Mouse (Mus musculus): ENCODE results near the gene Ciita.

Ciita gene

DNA sequence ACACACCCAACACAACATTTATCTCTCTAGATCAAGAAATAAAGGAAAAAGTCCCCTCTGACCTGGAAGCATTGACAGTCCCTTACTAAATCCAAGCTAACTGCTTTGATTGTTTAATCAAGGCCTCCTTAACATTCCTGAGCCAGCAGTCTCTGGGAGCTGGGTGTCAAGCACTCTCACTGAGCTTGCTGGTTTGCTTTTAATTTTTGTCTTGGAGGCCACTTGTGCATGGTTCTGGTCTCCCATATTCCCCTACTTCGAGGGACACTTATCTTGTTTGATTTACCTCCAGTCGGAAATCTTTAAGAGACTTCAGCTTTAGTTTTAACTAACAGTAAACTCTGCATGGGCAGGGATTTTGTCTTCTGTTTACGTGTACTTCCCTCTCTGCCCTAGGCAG lies 4.9 kb upstream of the Ciita start:
- no peak for DNase-seq (ENCODE audit: low read depth)

DNA sequence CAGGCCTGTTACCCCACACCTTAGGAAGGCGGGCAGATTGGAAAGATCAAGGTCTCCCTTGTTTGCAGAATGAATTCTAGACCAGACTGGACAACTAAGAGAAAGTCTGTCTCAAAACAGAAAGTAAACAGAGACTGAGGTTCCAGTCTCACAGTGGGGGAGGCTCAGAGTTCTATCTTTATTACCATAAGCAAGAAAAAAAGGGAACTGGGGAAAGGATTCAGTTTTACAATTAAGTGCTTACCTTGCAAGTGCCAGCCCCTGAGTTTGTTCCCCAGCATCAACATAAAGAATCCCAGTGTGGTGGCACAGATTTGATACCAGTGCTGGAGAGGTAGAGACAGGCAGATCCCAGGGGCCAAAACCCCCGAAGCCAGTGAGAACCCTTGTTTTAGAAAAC lies 3.9 kb upstream of the Ciita start:
- DNase-seq (ENCODE audit: low read depth) = no peak

DNA sequence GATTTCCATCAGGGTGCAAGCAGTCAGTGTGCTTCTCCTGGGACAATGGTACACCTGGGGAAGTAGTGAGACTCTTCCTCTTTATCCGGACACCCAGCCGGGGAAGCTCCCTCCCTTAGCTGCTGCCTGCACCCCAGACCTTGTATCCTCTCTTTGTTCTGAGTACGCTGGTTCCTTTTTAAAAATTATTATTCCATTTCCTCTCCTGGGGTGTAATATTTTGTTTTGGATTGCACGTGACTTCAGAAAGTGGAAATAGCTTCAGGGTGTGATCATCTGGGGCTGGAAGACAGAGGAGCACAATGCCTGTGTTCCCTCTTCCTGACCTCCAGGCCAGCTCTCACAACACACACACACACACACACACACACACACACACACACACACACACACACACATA lies 2.5 kb downstream of the Ciita start:
- DNase-seq (ENCODE audit: low read depth) = no peak

DNA sequence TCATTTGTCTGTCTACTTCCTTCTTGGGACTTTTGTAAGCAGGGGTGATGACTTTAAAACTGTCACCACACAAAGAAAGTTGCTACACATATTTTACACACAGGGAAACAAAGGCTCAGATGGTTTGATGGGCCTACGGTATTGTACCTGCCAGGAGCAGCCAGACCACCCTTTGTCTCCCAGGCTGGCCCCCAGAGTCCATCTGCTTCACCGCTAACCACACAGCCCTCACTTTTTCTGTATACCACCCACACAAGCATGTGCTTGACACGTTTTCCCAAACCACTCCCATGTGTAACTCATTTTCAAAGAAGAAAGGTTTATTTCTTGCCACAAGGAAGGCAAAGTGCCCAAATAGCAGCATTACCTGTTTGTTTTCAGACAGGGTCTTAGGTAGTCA lies 7.1 kb downstream of the Ciita start:
- no peak for DNase-seq (ENCODE audit: low read depth)

DNA sequence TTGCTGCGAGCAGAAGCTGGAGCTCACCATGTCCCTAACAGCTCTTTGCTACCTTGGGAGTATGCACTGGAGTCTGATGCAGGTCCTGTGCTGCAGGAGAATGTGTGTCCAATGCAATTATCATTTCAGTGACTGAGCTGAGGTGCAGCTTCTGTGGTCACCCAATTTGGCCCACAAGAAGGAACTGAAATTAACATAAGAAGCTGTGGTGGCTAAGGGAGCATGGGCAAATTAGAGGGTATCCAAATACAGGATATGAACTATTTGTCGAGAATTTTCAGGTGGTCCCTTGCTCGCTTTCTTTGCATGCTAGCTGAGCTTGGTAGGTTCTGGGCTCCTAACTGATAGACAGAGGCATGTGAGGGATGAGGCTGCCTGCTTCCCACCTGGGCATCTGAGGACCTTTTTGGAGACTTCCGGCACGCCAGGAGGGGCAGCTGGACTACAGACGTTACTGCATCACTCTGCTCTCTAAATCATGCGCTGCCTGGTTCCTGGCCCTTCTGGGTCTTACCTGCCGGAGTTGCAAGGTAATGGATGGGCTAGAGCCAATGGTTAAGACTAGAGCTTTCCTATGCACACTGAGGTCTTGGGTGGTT lies 8.1 kb downstream of the Ciita start:
- DNase-seq (ENCODE audit: low read depth) = no peak

DNA sequence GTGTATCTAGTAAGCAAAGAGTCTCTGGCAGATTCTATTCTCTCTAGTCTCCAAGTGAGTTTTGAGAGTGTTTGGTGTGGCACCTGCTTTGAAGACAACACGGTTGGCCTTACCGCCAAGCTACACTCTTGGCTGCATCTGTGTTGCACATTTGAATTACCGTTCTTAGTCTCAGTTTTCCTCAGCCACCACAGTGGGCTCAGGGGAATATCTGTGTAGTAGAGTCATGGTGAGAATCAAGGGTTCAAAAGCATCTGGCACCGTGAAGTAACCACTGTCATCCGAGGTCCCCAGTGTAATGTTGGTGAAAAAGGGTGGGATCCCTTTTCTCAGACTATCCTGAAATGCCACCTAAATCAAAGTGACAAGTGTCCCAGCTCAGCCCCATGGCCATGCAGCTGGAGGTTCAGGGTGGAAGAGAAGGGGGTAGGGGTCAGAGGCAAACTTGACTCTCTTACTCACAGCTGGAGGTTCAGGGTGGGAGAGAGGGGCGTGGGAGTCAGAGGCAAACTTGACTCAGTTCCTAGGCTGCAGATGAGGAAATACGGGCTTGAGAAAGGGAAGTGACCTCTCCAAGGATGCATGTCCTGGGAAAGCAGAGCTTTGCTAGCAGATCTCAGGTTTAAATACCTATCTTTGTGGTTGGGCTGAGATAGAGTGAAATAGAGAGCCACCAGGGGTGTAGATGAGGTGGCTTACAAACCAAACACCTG lies 9.1 kb downstream of the Ciita start:
- no peak for DNase-seq (ENCODE audit: low read depth)

DNA sequence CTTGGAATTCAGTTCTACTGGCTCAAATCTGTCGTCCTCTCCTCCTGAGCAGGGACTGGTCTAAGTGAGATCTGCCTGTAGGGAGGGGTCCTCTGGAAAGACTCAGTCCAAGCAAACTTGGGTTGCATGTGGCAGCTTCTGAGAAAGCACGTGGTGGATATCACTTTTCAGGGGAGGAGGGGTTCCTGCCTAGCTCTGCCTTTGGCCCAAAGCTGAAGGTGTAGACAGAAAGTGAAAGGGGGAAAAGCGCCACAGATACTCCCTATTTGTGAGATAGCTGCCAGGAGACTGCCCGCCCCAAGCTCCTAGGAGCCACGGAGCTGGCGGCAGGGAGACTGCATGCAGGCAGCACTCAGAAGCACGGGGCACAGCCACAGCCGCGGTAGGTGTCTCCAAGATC lies 9.6 kb downstream of the Ciita start:
- no peak for DNase-seq (ENCODE audit: low read depth)

DNA sequence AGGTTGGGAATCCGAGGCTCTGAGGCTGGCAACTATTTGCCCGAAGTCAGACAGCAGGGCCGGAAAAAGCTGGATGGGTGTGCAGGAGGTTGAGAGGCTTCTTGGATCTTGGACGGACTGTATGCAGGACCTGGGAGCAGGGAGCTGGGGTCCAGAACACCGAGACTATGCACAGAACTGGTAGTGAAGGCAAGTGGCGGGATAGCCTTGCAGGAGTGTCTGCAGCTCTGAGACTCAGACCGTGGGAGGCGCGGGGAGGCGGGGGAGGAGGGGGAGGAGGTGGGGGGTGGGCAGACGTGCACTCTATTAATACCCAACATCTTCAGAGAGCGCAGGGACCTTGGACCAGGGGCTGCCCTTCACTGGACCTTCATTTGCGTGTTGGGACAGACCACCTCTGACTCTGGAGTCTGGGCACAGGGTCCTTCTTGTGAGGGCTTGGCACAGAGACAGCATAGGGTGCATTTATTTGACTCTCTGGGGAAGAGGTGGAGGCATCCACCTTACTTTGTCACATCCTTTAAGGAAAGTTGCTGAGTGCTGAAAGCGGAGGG lies 10.1 kb downstream of the Ciita start:
- no peak for DNase-seq (ENCODE audit: low read depth)

DNA sequence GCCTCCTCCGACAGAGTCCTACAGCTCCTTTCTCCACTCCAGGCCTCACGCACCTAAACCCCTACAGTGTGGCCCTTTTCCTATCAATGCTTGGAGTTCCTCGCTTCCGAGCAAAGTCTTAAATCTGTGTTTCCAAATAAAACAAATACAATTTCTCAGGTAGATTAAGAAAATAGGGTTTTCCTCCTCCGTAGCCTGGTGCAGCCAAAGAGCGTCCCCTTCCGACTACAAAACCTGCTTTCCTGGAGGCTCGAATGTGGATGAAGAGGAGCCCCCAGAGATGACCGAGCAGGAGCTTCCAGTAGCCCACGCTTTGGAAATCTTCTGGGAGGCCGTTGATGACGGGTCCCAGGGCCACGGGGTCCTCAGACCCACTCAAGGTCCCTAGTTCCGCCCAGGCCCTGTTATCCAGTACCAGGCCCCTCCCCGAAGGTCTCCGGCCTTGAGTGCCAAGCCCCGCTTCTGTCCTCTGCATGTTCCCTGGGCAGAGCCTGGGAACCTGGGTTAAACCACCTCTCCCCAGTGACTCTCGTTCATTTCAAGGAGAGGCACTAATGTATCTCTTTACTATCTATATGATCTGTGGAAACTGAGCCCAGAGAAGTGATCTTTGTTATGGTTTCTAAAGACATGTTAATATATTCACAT lies 10.8 kb downstream of the Ciita start:
- no peak for DNase-seq (ENCODE audit: low read depth)

DNA sequence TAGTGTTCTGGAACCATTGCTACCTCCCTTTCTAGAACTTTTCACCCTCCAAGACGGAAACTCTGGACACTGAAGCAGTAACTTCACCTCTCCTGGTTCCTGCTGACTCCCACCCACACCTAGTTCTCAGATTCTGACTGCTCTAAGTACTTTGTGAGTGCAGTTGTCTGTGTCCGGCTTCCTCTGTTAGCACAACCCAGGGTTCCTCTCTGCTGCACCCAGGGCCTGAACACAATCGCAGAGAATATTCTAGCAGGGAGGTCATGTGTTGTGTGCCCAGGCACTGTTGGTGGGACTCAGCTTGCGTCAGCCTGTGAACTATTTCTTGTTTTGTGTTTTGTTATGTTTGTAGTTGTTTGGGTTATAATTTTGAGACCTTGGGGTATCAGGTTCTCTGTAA lies 11.9 kb downstream of the Ciita start:
- DNase-seq (ENCODE audit: low read depth) = no peak

DNA sequence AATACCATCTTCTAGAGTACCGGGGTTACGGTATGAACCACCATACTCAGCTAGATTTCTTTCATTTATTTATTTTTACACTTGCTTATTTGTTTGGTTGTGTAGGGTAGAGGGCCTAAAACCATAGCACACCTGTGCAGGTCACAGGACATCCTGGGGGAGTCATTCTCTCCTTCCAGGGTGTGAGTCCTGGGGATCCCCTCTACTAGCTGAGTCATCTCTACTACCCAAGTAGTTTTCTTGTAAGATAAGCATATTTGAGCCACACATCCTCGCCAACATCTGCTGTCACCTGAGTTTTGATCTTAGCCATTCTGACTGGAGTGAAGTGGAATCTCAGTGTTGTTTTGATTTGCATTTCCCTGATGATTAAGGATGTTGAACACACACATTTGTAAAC lies 12.7 kb downstream of the Ciita start:
- DNase-seq (ENCODE audit: low read depth) = peak; percentile 6

DNA sequence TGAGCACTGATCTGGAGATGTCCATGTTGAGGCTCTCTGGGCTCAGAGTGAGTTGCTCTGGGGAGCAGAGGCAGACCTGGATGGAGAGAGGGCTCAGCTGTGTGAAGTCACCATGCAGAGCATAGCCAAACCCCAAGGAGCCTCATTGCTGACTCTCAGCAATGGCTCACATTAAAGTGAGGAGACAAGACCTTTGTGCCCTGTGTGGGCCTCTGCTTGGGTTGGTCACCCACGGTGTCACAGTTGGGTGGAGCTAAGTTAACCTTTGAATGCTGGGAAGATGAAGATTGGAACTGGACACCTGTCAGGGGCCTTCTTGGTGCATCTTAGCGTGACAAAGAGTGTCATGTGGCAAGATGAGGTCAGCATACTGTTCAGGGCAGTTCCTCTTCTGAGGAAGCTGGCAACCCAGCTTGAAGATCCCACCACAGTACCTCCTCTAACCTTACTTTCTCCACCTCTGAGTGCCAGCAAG lies 16.0 kb downstream of the Ciita start:
- no peak for DNase-seq (ENCODE audit: low read depth)

DNA sequence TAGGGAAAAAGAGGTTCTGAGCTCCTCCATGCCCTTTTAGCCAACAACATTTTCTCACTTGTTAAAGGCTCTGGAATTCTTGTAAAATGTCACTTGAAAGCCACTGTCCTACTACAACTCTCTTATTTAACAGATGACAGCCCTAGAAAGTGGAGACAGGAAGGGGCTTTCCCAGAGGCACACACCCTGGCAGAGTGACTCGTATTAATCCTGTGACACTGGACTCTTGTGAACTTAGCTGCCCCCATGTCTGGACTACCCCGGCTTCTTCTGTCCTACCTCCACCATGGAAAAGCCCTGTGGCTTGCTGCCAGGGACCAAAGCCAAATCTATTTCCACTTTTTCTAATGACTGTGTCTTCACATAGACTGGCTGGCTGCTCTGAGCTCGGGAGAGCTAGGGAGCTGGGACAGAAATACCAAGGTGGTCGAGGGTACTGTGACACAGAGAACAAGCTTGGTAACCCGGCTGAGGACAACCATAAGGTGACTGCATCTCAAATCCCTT lies 18.3 kb downstream of the Ciita start:
- DNase-seq (ENCODE audit: low read depth) = no peak

DNA sequence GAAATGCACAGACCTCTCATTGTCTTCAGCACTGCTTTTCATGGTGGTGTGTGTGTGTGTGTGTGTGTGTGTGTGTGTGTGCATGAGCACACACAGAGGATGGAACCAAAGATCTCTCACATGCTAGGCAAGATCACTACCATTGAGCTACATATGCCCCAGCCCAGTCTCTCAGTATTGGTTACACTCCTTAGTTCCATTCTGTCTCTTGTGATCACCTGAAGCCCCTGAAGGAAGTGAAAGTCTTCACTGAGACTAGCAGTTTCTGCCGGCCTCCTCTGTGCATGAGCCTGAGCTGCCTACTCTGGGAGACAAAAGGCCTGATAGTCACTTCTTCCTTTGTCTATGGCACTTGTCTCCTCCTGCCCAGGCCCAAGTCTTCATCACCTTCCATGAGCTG lies 19.3 kb downstream of the Ciita start:
- DNase-seq (ENCODE audit: low read depth) = no peak

DNA sequence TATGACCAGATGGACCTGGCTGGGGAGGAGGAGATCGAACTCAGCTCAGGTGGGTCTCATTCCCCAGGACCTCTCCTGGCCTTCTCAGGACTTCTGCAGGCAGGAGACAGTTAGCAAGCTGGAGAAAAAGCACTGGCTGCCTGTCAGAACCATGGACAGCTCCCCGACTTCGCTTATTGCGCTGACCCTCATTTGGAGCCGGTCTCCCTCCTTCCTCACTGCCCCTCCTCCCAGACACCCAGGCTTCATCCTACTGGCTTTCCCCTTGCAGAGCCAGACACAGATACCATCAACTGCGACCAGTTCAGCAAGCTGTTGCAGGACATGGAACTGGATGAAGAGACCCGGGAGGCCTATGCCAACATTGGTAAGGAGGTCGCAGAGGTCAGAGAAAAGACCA lies 22.0 kb downstream of the Ciita start:
- DNase-seq (ENCODE audit: low read depth) = peak; percentile 55

DNA sequence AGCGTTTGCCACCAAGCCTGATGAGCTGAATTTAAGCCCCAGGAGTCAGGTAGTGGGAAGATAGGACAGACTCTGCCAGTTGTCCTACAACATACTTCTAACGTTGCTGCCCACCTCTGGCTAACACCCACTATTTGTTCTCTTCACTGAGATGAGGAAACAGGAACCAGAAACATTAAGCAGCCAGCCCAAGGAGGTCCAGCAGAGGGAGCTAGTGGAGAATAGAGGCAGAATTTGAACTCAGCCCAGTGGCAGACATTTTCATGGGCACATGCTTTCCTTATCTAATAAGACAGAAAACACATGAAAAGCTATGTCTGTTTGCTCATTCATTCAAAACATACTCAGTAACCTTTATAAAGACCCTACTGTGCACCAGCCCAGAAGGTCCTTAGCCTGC lies 23.2 kb downstream of the Ciita start:
- DNase-seq (ENCODE audit: low read depth) = no peak

DNA sequence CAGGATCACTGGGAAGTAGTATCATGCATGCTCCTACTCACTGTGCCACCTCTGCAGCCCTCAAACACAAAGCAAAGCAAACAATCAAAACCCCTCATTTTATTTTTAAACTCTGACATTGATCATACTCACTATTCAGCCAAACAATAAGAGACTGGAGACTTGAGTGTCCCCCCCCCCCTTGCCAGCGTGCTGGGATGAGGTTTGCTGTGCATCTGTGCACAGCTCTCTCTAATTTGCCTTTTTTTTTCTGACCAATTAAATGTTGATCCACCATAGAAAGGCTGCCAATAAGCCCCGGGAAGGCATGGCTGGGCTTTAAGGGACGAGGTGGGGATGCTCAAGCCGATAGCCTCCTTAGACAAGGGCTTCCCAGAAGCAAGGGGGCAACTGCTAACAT lies 27.6 kb downstream of the Ciita start:
- no peak for DNase-seq (ENCODE audit: low read depth)

DNA sequence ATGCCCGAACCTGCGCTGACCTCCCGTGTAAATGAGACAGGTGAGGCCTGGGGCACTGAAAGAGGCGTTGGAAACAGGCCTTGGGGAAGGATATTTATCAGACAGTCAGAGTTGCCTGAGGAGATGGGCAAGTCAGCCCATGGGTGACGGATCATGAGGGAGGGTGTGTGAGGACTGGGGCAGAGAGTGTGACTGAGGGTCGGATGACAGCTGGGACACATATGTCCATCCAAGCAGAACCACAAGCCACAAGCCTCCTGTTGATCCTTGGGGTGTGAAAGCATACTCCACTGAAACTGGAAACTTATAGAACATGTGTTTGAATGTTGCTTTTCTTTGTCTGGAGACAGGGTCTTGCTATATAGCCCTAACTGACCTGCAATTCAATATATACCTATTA lies 28.8 kb downstream of the Ciita start:
- DNase-seq (ENCODE audit: low read depth) = no peak

DNA sequence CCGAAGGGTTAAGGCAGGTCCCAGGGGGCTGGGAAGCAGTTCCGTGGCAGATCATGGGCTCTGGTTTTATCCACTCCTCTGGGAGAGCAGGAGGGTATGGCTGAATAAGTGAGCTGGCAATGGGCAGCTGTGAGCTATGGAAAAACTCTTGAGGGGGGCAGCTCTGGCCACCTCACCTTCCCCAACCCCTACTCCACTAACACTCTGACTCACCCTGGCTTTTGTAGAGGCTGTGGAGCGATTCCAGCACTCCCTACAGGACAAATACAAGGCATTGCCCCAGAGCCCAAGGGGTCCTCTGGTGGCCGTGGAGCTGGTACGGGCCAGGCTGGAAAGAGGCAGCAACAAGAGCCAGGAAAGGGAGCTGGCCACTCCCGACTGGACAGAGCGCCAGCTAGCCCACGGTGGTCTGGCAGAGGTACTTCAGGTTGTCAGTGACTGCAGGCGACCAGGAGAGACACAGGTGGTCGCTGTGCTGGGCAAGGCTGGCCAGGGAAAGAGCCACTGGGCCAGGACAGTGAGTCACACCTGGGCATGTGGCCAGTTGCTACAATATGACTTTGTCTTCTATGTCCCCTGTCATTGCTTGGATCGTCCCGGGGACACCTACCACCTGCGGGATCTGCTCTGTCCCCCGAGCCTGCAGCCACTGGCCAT lies 30.7 kb downstream of the Ciita start:
- no peak for DNase-seq (ENCODE audit: low read depth)

DNA sequence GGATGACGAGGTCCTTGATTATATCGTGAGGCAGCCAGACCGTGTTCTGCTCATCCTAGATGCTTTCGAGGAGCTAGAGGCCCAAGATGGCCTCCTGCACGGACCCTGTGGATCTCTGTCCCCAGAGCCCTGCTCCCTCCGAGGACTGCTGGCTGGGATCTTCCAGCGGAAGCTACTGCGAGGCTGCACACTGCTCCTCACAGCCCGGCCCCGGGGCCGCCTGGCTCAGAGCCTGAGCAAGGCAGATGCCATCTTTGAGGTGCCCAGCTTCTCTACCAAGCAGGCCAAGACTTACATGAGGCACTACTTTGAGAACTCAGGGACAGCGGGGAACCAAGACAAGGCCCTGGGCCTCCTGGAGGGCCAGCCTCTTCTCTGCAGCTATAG lies 31.3 kb downstream of the Ciita start:
- DNase-seq (ENCODE audit: low read depth) = no peak

DNA sequence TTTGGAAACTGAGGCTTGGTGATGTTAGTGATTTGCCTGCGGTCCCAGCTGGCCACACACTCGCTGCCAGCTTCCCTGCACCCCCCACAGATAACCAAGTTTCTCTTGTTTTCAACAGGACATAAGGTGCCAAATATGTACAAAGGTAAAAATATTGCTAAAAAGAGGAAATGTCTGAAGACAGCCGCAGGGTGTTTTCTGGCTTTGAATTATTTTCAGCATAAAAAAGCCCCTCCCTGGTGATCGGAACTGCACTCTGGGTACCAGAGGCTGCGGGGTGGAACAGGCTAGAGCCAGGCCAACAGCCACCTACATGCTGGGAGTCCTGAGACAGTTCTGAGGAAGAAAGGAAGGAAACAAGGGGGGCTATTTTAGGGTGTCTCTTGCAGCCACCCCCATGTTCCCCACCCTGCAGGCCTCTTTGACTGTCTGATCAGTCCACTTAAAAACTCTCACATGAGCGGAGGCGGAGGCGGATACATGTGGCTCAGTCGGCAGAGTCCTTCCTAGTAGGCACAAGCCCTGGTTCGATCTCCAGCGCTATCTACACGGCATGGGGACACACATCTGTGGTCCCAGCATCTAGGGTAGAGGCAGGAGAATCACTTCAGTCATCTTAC lies 36.2 kb downstream of the Ciita start:
- no peak for DNase-seq (ENCODE audit: low read depth)

DNA sequence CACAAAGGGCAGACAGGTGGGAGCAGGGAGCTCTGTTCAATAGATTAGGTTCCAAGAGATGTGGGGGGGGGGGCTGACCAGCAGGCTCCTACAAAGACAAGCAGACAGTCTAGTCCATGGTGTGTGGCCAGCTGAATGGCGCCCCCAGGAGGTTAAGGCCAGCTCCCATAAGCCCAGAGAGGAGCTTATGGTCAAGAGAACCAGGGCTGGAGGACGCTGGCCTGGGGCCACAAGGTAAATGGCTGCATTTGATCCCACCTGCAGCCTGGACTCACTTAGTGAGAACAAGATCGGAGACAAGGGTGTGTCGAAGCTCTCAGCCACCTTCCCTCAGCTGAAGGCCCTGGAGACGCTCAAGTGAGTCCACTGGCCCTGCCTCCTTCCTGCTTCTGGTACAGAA lies 38.2 kb downstream of the Ciita start:
- DNase-seq (ENCODE audit: low read depth) = no peak
